Mouse (Mus musculus): ENCODE measurements around the gene Cacna1a.
A peak's percentile ranks its signal among the peaks of the same experiment; 100 is the strongest.

Gene Cacna1a

DNA sequence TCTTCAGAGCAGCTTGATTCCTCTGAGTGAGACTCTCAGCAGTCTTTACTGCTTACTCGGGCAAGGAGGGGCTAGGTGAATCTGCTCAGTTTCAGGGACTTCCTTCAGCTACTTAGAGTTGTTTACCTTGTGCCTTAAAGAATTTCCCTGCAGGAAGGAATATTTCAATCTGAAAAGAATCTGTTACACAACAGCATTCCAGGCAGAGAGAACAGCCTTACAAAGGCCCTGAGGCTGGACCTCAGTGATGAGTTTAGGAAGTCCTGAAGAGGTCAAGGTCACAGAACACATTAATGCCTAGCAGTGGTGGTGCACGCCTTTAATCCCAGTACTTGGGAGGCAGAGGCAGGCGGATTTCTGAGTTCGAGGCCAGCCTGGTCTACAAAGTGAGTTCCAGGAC, 243.6 kb downstream of the Cacna1a start:
- DNase-seq (ENCODE audit: low read depth, low spot score): no peak
- H3K27me3 ChIP-seq (ENCODE audit: control insufficient read depth, insufficient read depth, low read length, poor library complexity, severe bottlenecking): no peaks in the 10 kb centered on the region

DNA sequence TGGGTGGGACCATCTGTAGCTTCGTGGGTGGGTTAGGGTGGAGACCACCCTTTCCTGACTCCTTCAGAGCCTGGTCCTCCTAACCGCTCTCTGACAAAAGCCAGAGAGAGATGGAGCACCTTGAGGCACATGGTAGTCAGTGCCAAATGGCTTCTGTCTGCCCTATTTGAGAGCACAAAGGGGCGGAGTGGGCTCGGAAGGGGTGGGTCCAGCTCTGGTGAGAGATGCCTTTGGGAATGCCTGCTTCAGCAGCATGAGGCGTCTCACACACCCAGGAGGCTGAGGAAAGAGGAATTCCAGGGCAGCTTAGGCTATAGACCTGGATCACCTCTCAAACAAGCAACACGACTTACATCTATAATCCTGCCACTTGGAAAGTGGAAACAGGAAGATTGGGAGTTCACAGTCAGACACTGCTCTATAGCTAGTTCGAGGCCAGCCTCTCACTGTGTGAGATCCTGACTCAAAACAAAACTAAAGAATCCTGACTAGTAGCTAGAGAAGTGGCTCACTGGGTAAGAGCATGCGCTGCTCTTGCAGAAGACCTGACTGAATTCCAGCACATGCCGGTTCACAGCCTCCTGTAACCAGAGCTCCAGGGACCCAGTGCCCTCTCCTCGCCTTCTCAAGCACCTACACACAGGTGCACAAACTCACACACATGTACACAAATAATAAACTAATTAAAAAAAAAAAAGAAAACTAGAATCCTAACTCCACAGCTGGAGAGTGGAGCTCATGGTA, 245.8 kb downstream of the Cacna1a start:
- Histone ChIP-seq H3K27me3 (ENCODE audit: control insufficient read depth, insufficient read depth, low read length, poor library complexity, severe bottlenecking) (no peaks in the 10 kb centered on the region), H3K36me3 (ENCODE audit: control insufficient read depth, insufficient read depth, low read length, poor library complexity, severe bottlenecking) (no peaks in the 10 kb centered on the region)
- DNase-seq (ENCODE audit: low read depth, low spot score): no peak

More for the DNA sequence above, 243.6 kb downstream of the Cacna1a start:
- H3K36me3 ChIP-seq (ENCODE audit: control insufficient read depth, insufficient read depth, low read length, poor library complexity, severe bottlenecking): no peaks in the 10 kb centered on the region

DNA sequence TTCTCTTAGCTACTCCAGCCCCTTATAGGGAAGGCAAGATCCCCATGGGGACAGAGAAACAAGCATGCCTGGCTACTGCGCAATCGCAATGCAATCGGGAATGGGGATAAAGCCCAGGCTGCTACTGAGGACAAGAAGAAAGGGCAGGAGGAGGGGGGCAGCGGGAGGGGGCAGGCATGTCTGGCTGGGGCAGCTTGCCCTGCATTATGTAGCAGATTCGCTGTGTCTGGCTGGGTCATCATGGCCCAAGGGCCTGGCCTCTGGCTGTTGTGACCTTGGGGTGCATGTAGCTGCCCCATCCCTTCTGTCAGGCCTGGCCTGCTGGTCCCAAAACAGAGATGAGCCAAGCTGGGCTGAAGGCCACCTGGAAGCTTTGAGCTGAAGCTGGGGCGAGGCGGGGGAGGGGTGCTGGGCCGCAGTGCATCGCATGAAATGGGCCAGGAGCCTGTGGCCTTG, 246.6 kb downstream of the Cacna1a start:
- Histone ChIP-seq H3K36me3 (ENCODE audit: control insufficient read depth, insufficient read depth, low read length, poor library complexity, severe bottlenecking) (no peaks in the 10 kb centered on the region), H3K27me3 (ENCODE audit: control insufficient read depth, insufficient read depth, low read length, poor library complexity, severe bottlenecking) (no peaks in the 10 kb centered on the region)
- DNase-seq (ENCODE audit: low read depth, low spot score): no peak

- Histone ChIP-seq H3K36me3 (ENCODE audit: control insufficient read depth, insufficient read depth, low read length, poor library complexity, severe bottlenecking) (no peaks in the 10 kb centered on the region), H3K27me3 (ENCODE audit: control insufficient read depth, insufficient read depth, low read length, poor library complexity, severe bottlenecking) (no peaks in the 10 kb centered on the region)
- DNase-seq (ENCODE audit: low read depth, low spot score): no peak
These were observed 247.3 kb downstream of the Cacna1a start for GRCm38 (mm10) chr8:84635397-84636050.

- no peak for DNase-seq (ENCODE audit: low read depth, low spot score)
- Histone ChIP-seq H3K36me3 (ENCODE audit: control insufficient read depth, insufficient read depth, low read length, poor library complexity, severe bottlenecking) (no peaks in the 10 kb centered on the region), H3K27me3 (ENCODE audit: control insufficient read depth, insufficient read depth, low read length, poor library complexity, severe bottlenecking) (no peaks in the 10 kb centered on the region)
These were observed 247.9 kb downstream of the Cacna1a start for GRCm38 (mm10) chr8:84636051-84636691.

DNA sequence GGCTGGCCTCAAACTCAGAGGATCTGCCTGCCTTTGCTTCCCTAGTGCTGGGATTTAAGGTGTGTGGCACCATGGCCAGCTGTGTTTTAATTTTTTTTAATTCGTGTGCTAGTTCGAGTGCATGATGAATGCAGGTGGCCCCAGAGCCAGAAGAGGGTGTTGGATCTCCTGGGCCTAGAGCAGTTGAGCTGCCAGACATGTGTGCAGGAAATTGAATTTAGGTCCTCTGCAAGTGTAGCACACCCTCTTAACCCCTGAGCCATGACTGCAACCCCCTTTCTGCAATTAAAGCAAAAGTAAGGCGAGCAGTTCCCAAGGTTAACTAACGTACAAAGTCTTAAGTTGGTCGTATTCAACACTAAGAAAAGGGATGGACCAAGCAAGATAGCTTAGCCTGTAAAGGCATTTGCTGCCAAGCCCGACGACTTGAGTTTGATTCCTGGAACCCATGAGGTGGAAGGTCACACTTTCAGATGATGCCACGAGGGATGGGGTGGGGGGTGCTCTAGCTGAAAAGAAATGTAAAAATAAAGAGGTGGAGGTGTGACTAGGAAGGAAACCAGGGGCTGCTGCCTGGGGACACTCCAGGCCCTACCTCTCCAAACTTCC, 249.8 kb downstream of the Cacna1a start:
- no peaks in the 10 kb centered on the region for H3K27me3 ChIP-seq (ENCODE audit: control insufficient read depth, insufficient read depth, low read length, poor library complexity, severe bottlenecking)
- DNase-seq (ENCODE audit: low read depth, low spot score): no peak

DNA sequence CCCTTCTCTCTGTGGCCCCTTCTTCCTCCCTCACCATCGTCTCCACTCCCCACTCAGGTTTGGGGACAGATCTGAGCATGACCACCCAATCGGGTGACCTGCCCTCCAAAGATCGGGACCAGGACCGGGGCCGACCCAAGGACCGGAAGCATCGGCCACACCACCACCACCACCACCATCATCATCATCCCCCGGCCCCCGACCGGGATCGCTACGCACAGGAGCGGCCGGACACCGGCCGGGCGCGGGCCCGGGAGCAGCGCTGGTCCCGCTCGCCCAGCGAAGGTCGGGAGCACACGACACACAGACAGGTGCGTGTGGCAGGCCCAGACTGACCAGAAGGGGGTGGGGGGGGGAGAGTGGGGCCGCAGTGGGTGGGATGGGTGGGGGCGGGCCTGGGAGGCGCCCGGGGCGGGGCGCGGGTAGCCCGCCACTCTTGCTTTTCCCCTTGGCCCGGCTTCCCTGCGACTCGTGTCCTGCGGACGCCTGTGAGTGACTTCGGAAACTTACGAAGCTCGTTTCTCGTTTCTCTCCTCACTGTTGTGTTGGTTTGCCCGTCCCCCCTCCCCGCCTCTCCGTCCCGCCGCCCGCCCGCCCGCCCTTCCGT, 250.4 kb downstream of the Cacna1a start:
- Histone ChIP-seq H3K27me3 (ENCODE audit: control insufficient read depth, insufficient read depth, low read length, poor library complexity, severe bottlenecking) (no peaks in the 10 kb centered on the region), H3K36me3 (ENCODE audit: control insufficient read depth, insufficient read depth, low read length, poor library complexity, severe bottlenecking) (no peaks in the 10 kb centered on the region)
- peak; percentile 31 for DNase-seq (ENCODE audit: low read depth, low spot score)

More for the DNA sequence above, 249.8 kb downstream of the Cacna1a start:
- no peaks in the 10 kb centered on the region for H3K36me3 ChIP-seq (ENCODE audit: control insufficient read depth, insufficient read depth, low read length, poor library complexity, severe bottlenecking)

DNA sequence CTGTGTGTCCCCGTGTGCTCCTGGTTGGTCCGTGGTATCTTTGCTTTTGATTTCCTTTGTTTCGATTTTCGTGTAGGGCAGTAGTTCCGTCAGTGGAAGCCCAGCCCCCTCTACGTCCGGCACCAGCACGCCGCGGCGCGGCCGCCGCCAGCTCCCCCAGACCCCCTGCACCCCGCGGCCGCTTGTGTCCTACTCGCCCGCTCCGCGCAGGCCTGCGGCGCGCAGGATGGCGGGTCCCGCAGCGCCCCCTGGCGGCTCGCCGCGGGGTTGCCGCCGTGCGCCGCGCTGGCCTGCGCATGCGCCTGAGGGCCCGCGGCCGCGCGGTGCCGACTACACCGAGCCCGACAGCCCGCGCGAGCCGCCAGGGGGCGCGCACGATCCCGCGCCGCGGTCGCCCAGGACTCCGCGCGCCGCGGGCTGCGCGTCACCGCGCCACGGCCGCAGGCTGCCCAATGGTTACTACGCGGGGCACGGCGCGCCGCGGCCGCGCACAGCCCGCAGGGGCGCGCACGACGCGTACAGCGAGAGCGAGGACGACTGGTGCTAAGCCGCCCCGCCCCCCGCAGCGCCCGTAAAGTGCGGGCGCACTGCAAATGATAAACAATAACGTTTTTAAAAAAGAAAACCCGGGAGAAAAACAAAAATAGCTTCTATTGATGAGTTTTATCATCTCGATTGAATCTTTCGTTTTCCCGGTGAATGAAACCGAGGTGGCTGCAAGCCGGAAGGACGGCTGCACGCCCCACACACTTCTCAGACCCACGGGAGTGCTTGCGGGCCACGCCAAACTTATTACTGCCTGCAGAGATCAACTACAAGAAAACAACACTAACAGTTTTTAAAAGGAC, 251.1 kb downstream of the Cacna1a start:
- Histone ChIP-seq H3K36me3 (ENCODE audit: control insufficient read depth, insufficient read depth, low read length, poor library complexity, severe bottlenecking) (no peaks in the 10 kb centered on the region), H3K27me3 (ENCODE audit: control insufficient read depth, insufficient read depth, low read length, poor library complexity, severe bottlenecking) (no peaks in the 10 kb centered on the region)
- peak; percentile 97 for DNase-seq (ENCODE audit: low read depth, low spot score)

DNA sequence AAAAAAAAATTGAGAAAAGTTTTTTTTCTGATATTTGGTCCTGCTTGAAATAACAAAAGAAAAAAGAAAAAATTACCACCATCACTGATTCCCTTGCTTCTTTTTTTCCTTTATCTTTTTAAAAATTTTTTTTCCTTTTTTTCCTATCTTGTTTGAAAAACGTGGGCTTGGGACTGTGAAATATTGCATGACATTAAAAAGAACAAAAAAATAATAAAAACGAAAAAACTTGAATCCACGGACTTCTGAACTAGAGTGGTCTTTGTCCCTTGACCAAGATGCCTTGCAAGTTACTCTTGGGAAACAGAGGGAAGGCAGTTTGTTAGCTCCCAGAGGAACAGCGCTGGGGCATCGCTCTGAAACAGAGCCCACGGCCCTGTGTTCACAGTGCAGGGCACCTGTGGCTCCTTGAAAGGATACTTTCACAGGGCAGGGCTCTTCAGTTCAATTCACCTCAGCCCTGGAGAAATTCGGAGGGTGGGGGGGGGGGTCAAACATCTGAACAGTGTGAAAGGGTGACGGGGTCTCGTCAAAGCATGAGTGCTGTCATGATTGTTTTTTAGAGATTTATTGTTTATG, 251.9 kb downstream of the Cacna1a start:
- Histone ChIP-seq H3K27me3 (ENCODE audit: control insufficient read depth, insufficient read depth, low read length, poor library complexity, severe bottlenecking) (no peaks in the 10 kb centered on the region; the same call in 1 of the 2 replicates), H3K36me3 (ENCODE audit: control insufficient read depth, insufficient read depth, low read length, poor library complexity, severe bottlenecking) (no peaks in the 10 kb centered on the region)
- no peak for DNase-seq (ENCODE audit: low read depth, low spot score)

- no peaks in the 10 kb centered on the region for H3K36me3 ChIP-seq (ENCODE audit: control insufficient read depth, insufficient read depth, low read length, poor library complexity, severe bottlenecking)
- no peak for DNase-seq (ENCODE audit: low read depth, low spot score)
- no peaks in the 10 kb centered on the region; the same call in 1 of the 2 replicates for H3K27me3 ChIP-seq (ENCODE audit: control insufficient read depth, insufficient read depth, low read length, poor library complexity, severe bottlenecking)
These were observed 252.5 kb downstream of the Cacna1a start for GRCm38 (mm10) chr8:84640617-84641294.

DNA sequence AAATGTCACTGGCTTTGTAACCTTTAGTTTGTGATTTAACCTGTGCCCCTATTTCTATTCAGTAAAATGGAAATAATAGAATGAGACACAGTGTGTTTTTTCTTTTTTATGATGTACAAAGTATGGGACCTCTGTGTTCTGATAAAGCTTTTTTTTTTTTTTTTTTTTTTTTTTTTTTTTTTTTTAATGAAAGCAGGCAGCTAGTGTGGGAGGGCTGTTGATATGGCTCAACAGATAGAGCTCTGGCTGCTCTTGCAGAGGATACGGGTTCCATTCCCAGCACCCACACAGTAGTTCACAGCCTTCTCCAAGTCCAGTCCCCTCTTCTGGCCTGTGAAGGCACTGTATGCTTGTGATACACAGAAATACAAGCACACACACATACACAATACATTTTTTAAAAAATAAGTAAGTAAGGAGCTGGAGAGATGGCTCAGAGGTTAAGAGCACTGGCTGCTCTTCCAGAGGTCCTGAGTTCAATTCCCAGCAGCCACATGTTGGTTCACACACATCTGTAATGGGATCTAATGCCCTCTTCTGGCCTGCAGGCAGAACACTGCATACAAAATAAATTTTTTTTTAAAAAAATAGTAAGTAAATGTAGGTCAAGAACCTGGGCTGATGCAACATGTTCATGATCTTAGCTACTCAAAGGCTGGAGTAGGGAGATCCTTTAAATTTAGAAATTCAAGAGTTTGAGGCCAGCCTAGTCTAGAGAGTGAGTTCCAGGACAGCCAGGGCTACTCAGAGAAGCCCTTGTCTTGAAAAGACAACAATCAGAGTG, 253.5 kb downstream of the Cacna1a start:
- Histone ChIP-seq H3K36me3 (ENCODE audit: control insufficient read depth, insufficient read depth, low read length, poor library complexity, severe bottlenecking) (no peaks in the 10 kb centered on the region), H3K27me3 (ENCODE audit: control insufficient read depth, insufficient read depth, low read length, poor library complexity, severe bottlenecking) (no peaks in the 10 kb centered on the region; the same call in 1 of the 2 replicates)
- DNase-seq (ENCODE audit: low read depth, low spot score): no peak

GRCm38 (mm10) chr8:84643019-84643418, 254.8 kb downstream of the Cacna1a start:
- no peaks in the 10 kb centered on the region; the same call in 1 of the 2 replicates for H3K27me3 ChIP-seq (ENCODE audit: control insufficient read depth, insufficient read depth, low read length, poor library complexity, severe bottlenecking)
- no peak for DNase-seq (ENCODE audit: low read depth, low spot score)

More at GRCm38 (mm10) chr8:84643019-84643418, 254.8 kb downstream of the Cacna1a start:
- no peaks in the 10 kb centered on the region for H3K36me3 ChIP-seq (ENCODE audit: control insufficient read depth, insufficient read depth, low read length, poor library complexity, severe bottlenecking)
